Comparison of ENCODE assay signal across 24 mouse cellular contexts in the genomic region with DNA sequence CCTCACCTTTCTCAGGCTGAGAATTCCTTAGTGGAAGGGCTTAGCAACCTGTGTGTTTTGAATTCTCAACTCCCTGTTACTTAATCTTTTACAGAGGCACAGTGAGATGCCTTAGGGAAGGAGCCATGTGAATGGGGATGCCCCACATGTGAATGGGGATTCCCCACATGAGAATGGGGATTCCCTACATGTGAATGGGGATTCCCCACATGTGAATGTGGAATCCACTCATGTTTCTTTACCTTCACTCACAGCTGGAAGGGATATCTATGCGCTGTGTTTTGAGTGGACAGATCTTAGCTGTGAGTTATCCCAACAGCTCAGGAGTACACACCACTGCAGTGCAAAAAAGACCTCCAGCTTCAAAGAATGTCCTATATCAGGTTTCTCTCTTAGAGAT. TPM values are rescaled to one million over a fixed set of nuclear protein-coding genes. Genes with fewer than 3 reads are reported as not detected.
"Had no signal": no experiment of that assay in that cellular context is flagged by ENCODE, and none has a peak within 500 bp of the region (broad histone marks: within the 10 kb centered on the region; RNA-seq: fewer than 3 reads in every experiment).

No protein-coding gene starts in this region.

- H3K27ac ChIP-seq: midbrain, embryonic 10.5 days; midbrain, embryonic 12.5 days; neural tube, embryonic 13.5 days; neural tube, embryonic 15.5 days had no signal

- DNase-seq: lung, adult 18-20 months; lung, embryonic 14.5 days; lung, postnatal 10 days; lung, postnatal 4 days; midbrain, embryonic 14.5 days; right cerebral cortex, postnatal 14 days; thymus, adult 18-20 months; thymus, postnatal 14 days; thymus, postnatal 4 days had no signal

- ATAC-seq: midbrain, embryonic 16.5 days had no signal

- H3K27me3 ChIP-seq: midbrain, embryonic 12.5 days; neural tube, embryonic 13.5 days; neural tube, embryonic 15.5 days had no signal

- H3K4me1 ChIP-seq: midbrain, embryonic 12.5 days; neural tube, embryonic 13.5 days; neural tube, embryonic 15.5 days had no signal

- H3K36me3 ChIP-seq: midbrain, embryonic 10.5 days; midbrain, embryonic 12.5 days; neural tube, embryonic 13.5 days; neural tube, embryonic 15.5 days had no signal

- H3K4me3 ChIP-seq: midbrain, embryonic 10.5 days; midbrain, embryonic 12.5 days; myocyte; neural tube, embryonic 13.5 days; neural tube, embryonic 15.5 days had no signal

RNA-seq across cellular contexts. Expression of a gene that starts 18.4 kb away (rescaled TPM):
- total RNA-seq: megakaryocyte, adult 5-6 weeks had no signal
- polyA plus RNA-seq: lung, embryonic 16.5 days; midbrain, embryonic 10.5 days; midbrain, embryonic 14.5 days; midbrain, embryonic 16.5 days; neural tube, embryonic 11.5 days; stomach, embryonic 14.5 days had no signal

RNA-seq across cellular contexts. Expression of a gene that starts 25.7 kb away (rescaled TPM):
- total RNA-seq: megakaryocyte, adult 5-6 weeks; megakaryocyte-erythroid progenitor cell, adult 5-6 weeks had no signal
- polyA plus RNA-seq: lung, embryonic 14.5 days; lung, embryonic 16.5 days; midbrain, embryonic 10.5 days; midbrain, embryonic 12.5 days; midbrain, embryonic 14.5 days; midbrain, embryonic 16.5 days; myocyte; neural tube, embryonic 11.5 days; neural tube, embryonic 13.5 days; neural tube, embryonic 15.5 days; spleen, adult 2 months; stomach, embryonic 14.5 days; stomach, embryonic 16.5 days; thymus, postnatal 0 days; urinary bladder, adult 2 months had no signal

RNA-seq across cellular contexts. Expression of a gene that starts 28.8 kb away (rescaled TPM):
- total RNA-seq: megakaryocyte, adult 5-6 weeks; megakaryocyte-erythroid progenitor cell, adult 5-6 weeks had no signal
- polyA plus RNA-seq: lung, embryonic 14.5 days; midbrain, embryonic 10.5 days; midbrain, embryonic 12.5 days; neural tube, embryonic 11.5 days; neural tube, embryonic 13.5 days; neural tube, embryonic 15.5 days had no signal
